Mouse (Mus musculus): ENCODE data around the gene Lcn9. TPM values are rescaled to one million over a fixed set of nuclear protein-coding genes. Genes with fewer than 3 reads are reported as not detected.

Gene Lcn9
- polyA plus RNA-seq, 1 experiment from 2014 or later: not detected

DNA sequence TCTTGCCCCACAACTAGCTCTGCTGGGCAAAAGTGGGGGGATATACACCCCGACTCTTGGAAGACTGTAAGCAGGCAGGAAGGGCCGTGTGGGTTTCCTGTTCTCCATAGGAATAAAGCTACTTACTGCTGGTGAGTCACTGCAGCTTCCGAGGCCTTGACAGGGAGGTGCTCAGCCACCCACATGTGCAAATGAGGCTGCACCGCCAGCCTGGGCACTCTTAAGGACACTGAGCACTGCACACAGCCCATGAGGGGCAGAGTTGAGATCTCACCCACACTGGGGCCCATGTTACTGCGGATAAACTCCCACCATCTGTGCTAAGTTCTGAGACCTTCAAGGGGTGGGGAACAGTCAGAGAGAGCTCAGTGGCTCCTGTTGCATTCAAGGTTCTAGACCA lies 43.7 kb downstream of the Lcn9 start:
- Histone ChIP-seq H3K4me3 (ENCODE audit: low read depth, low read length) (no peak overlapping the region), H3K36me3 (ENCODE audit: control insufficient read depth, insufficient read depth) (no peaks in the 10 kb centered on the region), H3K9ac (ENCODE audit: low read depth, low read length) (no peak overlapping the region), H3K9me3 (ENCODE audit: control insufficient read depth) (no peaks in the 10 kb centered on the region), H3K4me1 (replicated peaks; ENCODE audit: control insufficient read depth, insufficient read depth, low read length) (no peaks in the 10 kb centered on the region), H3K4me2 (replicated peaks; ENCODE audit: low read depth) (no peak overlapping the region), H3K27ac (ENCODE audit: low read depth, low read length) (no peak overlapping the region), H3K27me3 (replicated peaks; ENCODE audit: control insufficient read depth, insufficient read depth, low read length) (peaks cover 8% of the 10 kb centered on the region)
- no peak for ATAC-seq
- no peak for TF ChIP-seq CTCF (IDR thresholded peaks at IDR 0.05; ENCODE audit: low read depth)
- WGBS: 47% methylated on average over 5 of the region's 5 CpGs

Other genes starting within 250 kb of the Lcn9 start
- gene Mamdc4, start 248.3 kb upstream of the Lcn9 start, polyA plus RNA-seq (2015; fragmentation: Nextera tagmentation; extraction: Ambion mirVana): 588 and 718 TPM in 2 replicates
- 116 TPM in 2 replicates for gene Phpt1, start 247.9 kb upstream of the Lcn9 start, polyA plus RNA-seq (2015; fragmentation: Nextera tagmentation; extraction: Ambion mirVana)
- 0.68 and 0.78 TPM in 2 replicates for gene Ajm1, start 241.4 kb upstream of the Lcn9 start, polyA plus RNA-seq (2015; fragmentation: Nextera tagmentation; extraction: Ambion mirVana)
- gene Rabl6, start 214.6 kb upstream of the Lcn9 start, polyA plus RNA-seq (2015; fragmentation: Nextera tagmentation; extraction: Ambion mirVana): 26.8 and 26.9 TPM in 2 replicates
- 0.09 and 0.16 TPM in 2 replicates for gene Ccdc183, start 205.5 kb upstream of the Lcn9 start, polyA plus RNA-seq (2015; fragmentation: Nextera tagmentation; extraction: Ambion mirVana)
- gene Tmem141, start 201.1 kb upstream of the Lcn9 start, polyA plus RNA-seq (2015; fragmentation: Nextera tagmentation; extraction: Ambion mirVana): 23.0 and 25.6 TPM in 2 replicates
- gene Fcna, start 195.1 kb upstream of the Lcn9 start, polyA plus RNA-seq (2015; fragmentation: Nextera tagmentation; extraction: Ambion mirVana): 4.1 and 4.7 TPM in 2 replicates
- not detected in 2 replicates for gene Lcn8, start 170.0 kb upstream of the Lcn9 start, polyA plus RNA-seq (2015; fragmentation: Nextera tagmentation; extraction: Ambion mirVana)
- gene Lcn5, start 165.2 kb upstream of the Lcn9 start, polyA plus RNA-seq (2015; fragmentation: Nextera tagmentation; extraction: Ambion mirVana): not detected in 2 replicates
- not detected in 2 replicates for gene Lcn6, start 146.4 kb upstream of the Lcn9 start, polyA plus RNA-seq (2015; fragmentation: Nextera tagmentation; extraction: Ambion mirVana)
- gene Lcn10, start 140.4 kb upstream of the Lcn9 start, polyA plus RNA-seq (2015; fragmentation: Nextera tagmentation; extraction: Ambion mirVana): not detected in 2 replicates
- gene Obp2a, start 123.1 kb upstream of the Lcn9 start, polyA plus RNA-seq (2015; fragmentation: Nextera tagmentation; extraction: Ambion mirVana): not detected in 2 replicates
- 34.7 and 35.6 TPM in 2 replicates for gene Bmyc, start 116.4 kb upstream of the Lcn9 start, polyA plus RNA-seq (2015; fragmentation: Nextera tagmentation; extraction: Ambion mirVana)
- gene Obp2b, start 86.1 kb upstream of the Lcn9 start, polyA plus RNA-seq (2015; fragmentation: Nextera tagmentation; extraction: Ambion mirVana): not detected in 2 replicates
- not detected in 2 replicates for gene Lcn3, start 57.6 kb upstream of the Lcn9 start, polyA plus RNA-seq (2015; fragmentation: Nextera tagmentation; extraction: Ambion mirVana)
- gene Lcn11, start 46.1 kb upstream of the Lcn9 start, polyA plus RNA-seq (2015; fragmentation: Nextera tagmentation; extraction: Ambion mirVana): not detected in 2 replicates
- gene Gm13539, start 40.9 kb upstream of the Lcn9 start, polyA plus RNA-seq (2015; fragmentation: Nextera tagmentation; extraction: Ambion mirVana): not detected in 2 replicates
- gene Glt6d1, start 7.3 kb upstream of the Lcn9 start, polyA plus RNA-seq (2015; fragmentation: Nextera tagmentation; extraction: Ambion mirVana): not detected in 2 replicates
- gene Sohlh1, start 24.1 kb downstream of the Lcn9 start, polyA plus RNA-seq (2015; fragmentation: Nextera tagmentation; extraction: Ambion mirVana): not detected in 2 replicates
- gene Kcnt1, start 40.6 kb downstream of the Lcn9 start, polyA plus RNA-seq (2015; fragmentation: Nextera tagmentation; extraction: Ambion mirVana): 0.18 TPM in 2 replicates
- gene Camsap1, start 160.1 kb downstream of the Lcn9 start, polyA plus RNA-seq (2015; fragmentation: Nextera tagmentation; extraction: Ambion mirVana): 3.5 and 4.9 TPM in 2 replicates
- 45.8 TPM in 2 replicates for gene Ubac1, start 198.6 kb downstream of the Lcn9 start, polyA plus RNA-seq (2015; fragmentation: Nextera tagmentation; extraction: Ambion mirVana)

Data from intestine, postnatal 0 days (tissue).